Mouse (Mus musculus) liver, embryonic 11.5 days (tissue): ENCODE results near the gene Fn3k. TPM values are rescaled to one million over a fixed set of nuclear protein-coding genes. Genes with fewer than 3 reads are reported as not detected.

Experiments used
- ATAC-seq: fragments of 200-750 bp; cut with Nextera tagmentation; replicated peaks from 2 replicates; pipeline ENCODE4 v1.8.0; 2017; ENCODE audit warnings: moderate number of reproducible peaks, mild to moderate bottlenecking, moderate TSS enrichment, moderate library complexity; ENCODE audit not compliant: low FRiP score
- DNase-seq: peaks from one replicate; pipeline ENCODE4 v3.0.0-alpha.2; 2017; ENCODE audit warnings: low spot score
- H3K27ac ChIP-seq: fragments of 300-500 bp; sonication (generic); 2 replicates; pipeline ENCODE4 v1.5.1; 2014; ENCODE audit warnings: mild to moderate bottlenecking, low read depth, low read length, control low read depth
- H3K27me3 ChIP-seq: fragments of 300-500 bp; sonication (generic); replicated peaks from 2 replicates; pipeline ENCODE4 v1.6.1; 2014; ENCODE audit warnings: low read length, mixed read lengths; ENCODE audit not compliant: control insufficient read depth, insufficient read depth
- H3K36me3 ChIP-seq: fragments of 300-500 bp; sonication (generic); 2 replicates; pipeline ENCODE4 v1.6.1; 2014; ENCODE audit warnings: mild to moderate bottlenecking, low read length, moderate library complexity, mixed read lengths; ENCODE audit not compliant: control insufficient read depth, insufficient read depth
- H3K4me1 ChIP-seq: fragments of 300-500 bp; sonication (generic); replicated peaks from 2 replicates; pipeline ENCODE4 v1.6.1; 2014; ENCODE audit warnings: low read length, mixed read lengths; ENCODE audit not compliant: control insufficient read depth, insufficient read depth
- H3K4me2 ChIP-seq: fragments of 300-500 bp; sonication (generic); 2 replicates; pipeline ENCODE4 v1.6.1; 2014; ENCODE audit warnings: mild to moderate bottlenecking, control low read depth, moderate library complexity
- H3K4me3 ChIP-seq: fragments of 300-500 bp; sonication (generic); 2 replicates; pipeline ENCODE4 v1.5.1; 2014; ENCODE audit warnings: low read depth, low read length, control low read depth
- H3K9ac ChIP-seq: fragments of 300-500 bp; sonication (generic); 2 replicates; pipeline ENCODE4 v1.6.1; 2014; ENCODE audit warnings: low read depth, low read length, control low read depth
- H3K9me3 ChIP-seq: fragments of 300-500 bp; sonication (generic); 2 replicates; pipeline ENCODE4 v1.6.1; 2016; ENCODE audit warnings: low read length, inconsistent platforms, mixed read lengths; ENCODE audit not compliant: control insufficient read depth
- WGBS: fragments of 180-500 bp; shearing (Covaris S2); extraction: QIAGEN DNeasy Blood & Tissue Kit; methylation state at CpG from one replicate; pipeline ENCODE4 v1.1.7; 2014; 5-methylcytosine and 5-hydroxymethylcytosine counted together
- polyA plus RNA-seq: library from polyadenylated mRNA; unstranded; fragments of >200 nt; fragmentation: Nextera tagmentation; extraction: Ambion mirVana; gene quantifications from 2 replicates; pipeline ENCODE4 v1.2.1, GENCODE M21; 2014

The Fn3k gene
- polyA plus RNA-seq, 1 experiment from 2014 or later, result 4.7 TPM

GRCm38 (mm10) chr11:121441653-121442052, 6.9 kb downstream of the Fn3k start:
- H3K9me3 ChIP-seq, result no peaks in the 10 kb centered on the region
- no peaks in the 10 kb centered on the region for H3K27me3 ChIP-seq
- WGBS, result 76% methylated on average over 4 of the region's 4 CpGs
- ATAC-seq, result no peak
- H3K27ac ChIP-seq, result no peak overlapping the region
- H3K36me3 ChIP-seq, result no peaks in the 10 kb centered on the region
- no peaks in the 10 kb centered on the region for H3K4me1 ChIP-seq
- no peak overlapping the region for H3K9ac ChIP-seq
- H3K4me3 ChIP-seq, result no peak overlapping the region
- H3K4me2 ChIP-seq, result no peak overlapping the region
- DNase-seq, result no peak

DNA sequence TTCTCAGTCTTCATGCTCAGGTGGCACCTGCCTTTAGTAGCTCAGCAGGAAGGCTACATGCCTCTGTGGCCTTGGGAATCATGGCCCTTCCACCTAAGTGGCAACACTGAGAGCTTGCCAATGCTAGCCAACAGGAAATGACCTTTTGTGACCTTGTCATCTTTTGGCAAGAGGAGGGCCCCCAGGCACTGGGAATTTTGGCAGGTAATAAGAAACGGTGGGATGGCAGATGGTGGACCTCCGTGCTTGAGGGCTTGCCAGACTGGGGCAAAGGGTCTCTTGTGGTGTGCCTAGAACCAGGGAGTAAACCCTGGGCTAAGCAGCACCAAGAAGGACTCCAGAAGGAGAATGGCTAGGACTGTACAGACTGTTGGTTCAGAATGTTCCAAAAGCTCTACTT, 7.4 kb downstream of the Fn3k start:
- WGBS, result 76% methylated on average over 2 of the region's 2 CpGs
- no peak for DNase-seq

DNA sequence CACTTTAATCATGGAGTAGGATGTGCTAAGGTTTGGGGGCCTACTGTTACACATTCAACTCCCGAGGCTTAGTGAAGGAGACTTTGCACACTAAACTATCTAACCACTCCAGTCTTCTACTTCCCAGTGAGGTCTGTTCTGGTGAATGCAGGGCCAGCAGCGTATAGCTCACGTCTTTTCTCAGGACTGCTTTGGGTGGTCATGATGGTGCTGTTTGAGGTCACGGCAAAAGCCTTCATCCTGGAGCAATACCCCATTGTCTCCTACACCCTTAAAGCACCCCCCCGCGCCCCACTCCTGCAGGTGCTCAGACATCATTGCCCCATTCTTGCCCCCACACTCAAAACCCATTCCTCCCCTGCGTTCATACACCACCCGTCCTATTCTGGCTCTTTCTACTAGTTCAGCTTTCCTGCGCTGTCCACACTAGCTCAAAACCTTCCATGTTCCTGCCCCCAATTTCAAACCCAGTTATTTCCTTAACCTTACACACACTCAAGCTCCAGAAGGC, 16.6 kb downstream of the Fn3k start:
- ATAC-seq, result 0 out of 2 replicates have a peak, but pooled peaks have one; percentile 3
- no peak overlapping the region for H3K27ac ChIP-seq
- H3K9me3 ChIP-seq, result no peaks in the 10 kb centered on the region
- H3K27me3 ChIP-seq, result no peaks in the 10 kb centered on the region
- peaks cover 13% of the 10 kb centered on the region for H3K4me1 ChIP-seq
- DNase-seq, result no peak
- H3K4me2 ChIP-seq, result peak overlapping the region; percentile 64
- H3K4me3 ChIP-seq, result peak overlapping the region; percentile 64
- WGBS, result 22% methylated on average over 9 of the region's 9 CpGs
- no peaks in the 10 kb centered on the region for H3K36me3 ChIP-seq
- H3K9ac ChIP-seq, result peak overlapping the region; percentile 27; the same call in 1 of the 2 replicates

More for the DNA sequence above, 7.4 kb downstream of the Fn3k start:
- H3K4me1 ChIP-seq, result no peaks in the 10 kb centered on the region
- no peaks in the 10 kb centered on the region for H3K36me3 ChIP-seq
- no peaks in the 10 kb centered on the region for H3K9me3 ChIP-seq
- no peaks in the 10 kb centered on the region for H3K27me3 ChIP-seq
- no peak overlapping the region for H3K4me3 ChIP-seq
- no peak overlapping the region for H3K27ac ChIP-seq
- H3K9ac ChIP-seq, result no peak overlapping the region
- no peak overlapping the region for H3K4me2 ChIP-seq
- no peak for ATAC-seq

DNA sequence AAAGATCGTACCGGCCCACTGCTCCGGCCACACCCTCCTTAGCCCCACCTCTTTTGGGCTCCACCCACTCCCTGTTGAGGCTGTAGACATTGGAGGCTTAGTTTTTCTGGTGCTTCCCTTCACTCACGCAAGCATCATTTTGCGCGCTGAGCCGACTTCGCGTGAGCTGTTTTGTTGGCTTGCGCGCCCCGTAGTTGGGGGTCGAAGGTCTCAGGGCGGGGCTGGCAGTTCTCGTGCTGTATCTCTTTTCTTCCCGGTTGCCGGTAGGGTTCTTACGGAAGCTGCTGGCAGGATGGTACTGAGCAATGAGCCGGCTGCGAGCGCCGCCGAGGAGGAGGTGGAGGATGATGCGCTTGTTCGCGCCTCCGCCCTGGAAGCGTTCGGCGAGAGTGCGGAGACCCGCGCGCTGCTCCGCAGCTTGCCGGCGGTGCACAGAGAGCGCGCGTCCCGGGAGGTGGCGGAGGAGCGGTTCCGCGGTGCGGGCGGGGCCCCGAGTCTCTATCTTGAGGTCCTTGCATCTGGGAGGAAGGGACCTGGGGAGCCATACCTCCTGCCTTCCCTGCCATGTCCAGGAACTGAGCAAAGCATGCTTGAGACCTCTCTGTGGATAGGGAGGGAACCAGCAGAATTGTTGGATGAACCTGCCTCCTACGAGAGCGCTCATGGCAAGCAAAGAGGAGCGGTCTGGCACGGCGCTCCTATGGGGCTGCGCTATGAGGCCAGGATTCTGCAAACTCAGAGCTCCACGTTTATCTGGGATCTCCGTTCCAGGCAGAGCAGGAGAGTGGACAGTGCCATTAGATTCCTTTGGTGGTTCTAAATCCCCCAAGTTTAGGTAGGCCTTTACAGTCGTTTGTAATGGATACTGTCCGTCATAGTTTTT, 17.3 kb downstream of the Fn3k start, which contains the start of gene Tbcd:
Gene Tbcd (plus strand): TSS at position 197 of the 883 bp plus-strand sequence.
- H3K27ac ChIP-seq, result peak within 1 kb of the TSS; percentile 49; the same call in 1 of the 2 replicates
- H3K9ac ChIP-seq, result peak within 1 kb of the TSS; percentile 59
- WGBS, result under 1% methylated on average over 58 of the region's 58 CpGs
- H3K27me3 ChIP-seq, result no peaks in the 10 kb centered on the region
- no peaks in the 10 kb centered on the region for H3K9me3 ChIP-seq
- H3K4me3 ChIP-seq, result peak within 1 kb of the TSS; percentile 64
- peaks cover 13% of the 10 kb centered on the region for H3K4me1 ChIP-seq
- peak within 1 kb of the TSS; percentile 64 for H3K4me2 ChIP-seq
- DNase-seq, result peak; percentile 94
- H3K36me3 ChIP-seq, result no peaks in the 10 kb centered on the region
- peak; percentile 94 for ATAC-seq

GRCm38 (mm10) chr11:121457874-121458273, 23.2 kb downstream of the Fn3k start:
- H3K4me2 ChIP-seq, result no peak overlapping the region
- H3K9ac ChIP-seq, result no peak overlapping the region
- H3K9me3 ChIP-seq, result no peaks in the 10 kb centered on the region
- no peak overlapping the region for H3K4me3 ChIP-seq
- no peaks in the 10 kb centered on the region for H3K27me3 ChIP-seq
- peaks cover 15% of the 10 kb centered on the region; the same call in 1 of the 2 replicates for H3K36me3 ChIP-seq
- WGBS, result 84% methylated on average over 3 of the region's 3 CpGs
- no peak for DNase-seq
- H3K4me1 ChIP-seq, result peaks cover 5% of the 10 kb centered on the region; the same call in 1 of the 2 replicates
- H3K27ac ChIP-seq, result no peak overlapping the region
- no peak for ATAC-seq

DNA sequence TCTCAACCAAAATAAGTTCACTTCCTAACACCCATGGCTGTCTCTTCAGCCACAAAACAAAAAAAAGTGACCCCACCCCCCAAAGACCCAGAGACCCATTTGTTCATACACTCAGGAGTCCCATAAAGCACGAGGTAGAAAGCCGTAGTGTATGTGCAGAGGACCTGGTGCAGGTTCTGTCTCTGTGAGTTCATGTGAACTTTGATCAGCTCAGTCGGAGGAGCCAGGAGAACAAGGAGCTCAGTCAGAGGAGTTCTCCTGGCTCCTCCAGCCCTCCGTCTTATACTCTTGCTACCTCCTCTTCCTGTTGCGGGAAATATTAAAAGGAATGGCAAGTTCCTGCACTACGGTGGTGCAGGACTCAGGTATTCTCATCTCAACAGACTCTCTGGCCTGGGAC, 32.7 kb downstream of the Fn3k start:
- WGBS, result 87% methylated on average over 6 of the region's 6 CpGs

DNA sequence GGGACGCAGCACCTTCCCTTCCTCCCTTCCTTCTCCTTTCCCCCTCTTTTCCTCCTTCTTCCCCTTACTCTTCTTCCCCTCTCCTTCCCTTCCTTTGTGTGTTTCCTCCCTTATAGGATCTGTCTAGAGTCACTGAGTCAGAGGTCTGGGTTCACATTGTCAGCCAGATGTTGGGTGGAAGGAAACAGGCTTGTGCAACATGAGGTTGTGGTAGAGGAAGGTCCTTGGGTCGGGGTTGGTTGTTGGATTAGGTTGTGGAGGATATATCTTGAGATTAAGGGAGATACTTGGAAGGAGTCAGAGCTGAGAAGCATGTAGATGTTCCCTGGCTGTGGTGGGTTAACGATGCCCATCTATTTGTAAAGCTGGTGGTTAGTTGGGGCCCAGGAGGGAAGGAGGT, 40.1 kb downstream of the Fn3k start:
- peaks cover 2% of the 10 kb centered on the region; the same call in 1 of the 2 replicates for H3K36me3 ChIP-seq

More for the DNA sequence above, 32.7 kb downstream of the Fn3k start:
- no peak overlapping the region for H3K4me2 ChIP-seq
- DNase-seq, result no peak
- no peaks in the 10 kb centered on the region for H3K9me3 ChIP-seq
- no peak overlapping the region for H3K9ac ChIP-seq
- no peaks in the 10 kb centered on the region for H3K27me3 ChIP-seq
- no peak overlapping the region for H3K4me3 ChIP-seq
- no peak overlapping the region for H3K27ac ChIP-seq
- no peaks in the 10 kb centered on the region for H3K4me1 ChIP-seq
- ATAC-seq, result no peak
- peaks cover 10% of the 10 kb centered on the region for H3K36me3 ChIP-seq

GRCm38 (mm10) chr11:121475699-121476415, 41.1 kb downstream of the Fn3k start:
- Histone ChIP-seq H3K27ac (no peak overlapping the region), H3K9ac (no peak overlapping the region), H3K36me3 (peaks cover 2% of the 10 kb centered on the region; the same call in 1 of the 2 replicates), H3K4me1 (no peaks in the 10 kb centered on the region; the same call in 1 of the 2 replicates), H3K4me2 (no peak overlapping the region), H3K9me3 (no peaks in the 10 kb centered on the region), H3K27me3 (no peaks in the 10 kb centered on the region), H3K4me3 (no peak overlapping the region)
- DNase-seq (peak; percentile 65), ATAC-seq (0 out of 2 replicates have a peak, but pooled peaks have one; percentile 34)
- WGBS, result 39% methylated on average over 9 of the region's 9 CpGs

More for the DNA sequence above, 40.1 kb downstream of the Fn3k start:
- no peaks in the 10 kb centered on the region; the same call in 1 of the 2 replicates for H3K4me1 ChIP-seq
- H3K27ac ChIP-seq, result no peak overlapping the region
- 65% methylated on average over 3 of the region's 3 CpGs for WGBS
- H3K27me3 ChIP-seq, result no peaks in the 10 kb centered on the region
- H3K9ac ChIP-seq, result no peak overlapping the region
- H3K9me3 ChIP-seq, result no peaks in the 10 kb centered on the region
- H3K4me3 ChIP-seq, result no peak overlapping the region
- no peak overlapping the region for H3K4me2 ChIP-seq
- DNase-seq, result no peak
- no peak for ATAC-seq
